Mouse (Mus musculus) MEL (cell line): Measurements from ENCODE around the gene Rprd2. TPM values are rescaled to one million over a fixed set of nuclear protein-coding genes. Genes with fewer than 3 reads are reported as not detected.

Experiments used
- DNase-seq: peaks from one replicate; pipeline ENCODE4 v3.0.0; 2011; ENCODE audit warnings: low read depth, low spot score
- H3K27ac ChIP-seq: 2 replicates; pipeline ENCODE4 v1.5.1; 2012; ENCODE audit warnings: low read depth, mild to moderate bottlenecking, control low read depth, low read length, moderate library complexity; ENCODE audit not compliant: control insufficient read depth
- H3K27me3 ChIP-seq, 2 experiments: fragments of 150-350 bp in 1 of 2; sonication (generic) in 1 of 2; 2 replicates each; pipeline ENCODE4 v1.6.1; 2012; ENCODE audit warnings: low read length in 2 of 2, mild to moderate bottlenecking in 2 of 2, improper control_type of control experiment in 1 of 2, moderate library complexity in 1 of 2; ENCODE audit not compliant: insufficient read depth in 2 of 2, control insufficient read depth in 1 of 2
- H3K36me3 ChIP-seq, 2 experiments: 2 replicates each; pipeline ENCODE4 v1.6.1; 2012 to 2014; ENCODE audit warnings: low read length in 2 of 2, improper control_type of control experiment in 1 of 2, inconsistent platforms in 1 of 2, mild to moderate bottlenecking in 1 of 2; ENCODE audit not compliant: insufficient read depth in 2 of 2, control insufficient read depth in 1 of 2
- H3K4me1 ChIP-seq, 2 experiments: fragments of 150-350 bp in 1 of 2; sonication (generic) in 1 of 2; 2 replicates each; pipeline ENCODE4 v1.6.1; 2012; ENCODE audit warnings: low read length in 2 of 2, improper control_type of control experiment in 1 of 2, mild to moderate bottlenecking in 1 of 2; ENCODE audit not compliant: insufficient read depth in 2 of 2, control insufficient read depth in 1 of 2
- H3K4me3 ChIP-seq, 2 experiments: fragments of 150-350 bp in 1 of 2; sonication (generic) in 1 of 2; 2 replicates each; pipeline ENCODE4 v1.5.1; 2012; ENCODE audit warnings: low read depth in 2 of 2, low read length in 2 of 2, mild to moderate bottlenecking in 2 of 2, moderate library complexity in 2 of 2, control low read depth in 1 of 2, improper control_type of control experiment in 1 of 2; ENCODE audit not compliant: control insufficient read depth in 1 of 2, insufficient read depth in 1 of 2
- H3K79me2 ChIP-seq: 2 replicates; pipeline ENCODE4 v1.6.1; 2012; ENCODE audit warnings: mild to moderate bottlenecking, low read length, moderate library complexity; ENCODE audit not compliant: control insufficient read depth, poor library complexity, insufficient read depth
- H3K9ac ChIP-seq: 2 replicates; pipeline ENCODE4 v1.6.1; 2012; ENCODE audit warnings: low read depth, mild to moderate bottlenecking, control low read depth, low read length, moderate library complexity; ENCODE audit not compliant: control insufficient read depth, poor library complexity, severe bottlenecking
- H3K9me3 ChIP-seq: fragments of 150-350 bp; sonication (generic); replicated peaks from 2 replicates; pipeline ENCODE4 v1.6.1; 2012; ENCODE audit warnings: mild to moderate bottlenecking, low read length, improper control_type of control experiment, moderate library complexity; ENCODE audit not compliant: insufficient read depth
- CHD2 ChIP-seq: IDR thresholded peaks from 2 replicates; pipeline ENCODE4 v1.6.1; 2011; ENCODE audit warnings: low read length, improper control_type of control experiment
- CTCF ChIP-seq, 3 experiments: IDR thresholded peaks in 2 of 3; conservative IDR thresholded peaks in 1 of 3; 2 replicates each; pipeline ENCODE4 v1.5.1; 2011 to 2012; ENCODE audit warnings: low read length in 3 of 3, low read depth in 2 of 3, mild to moderate bottlenecking in 2 of 3, improper control_type of control experiment in 1 of 3, inconsistent platforms in 1 of 3, mixed read lengths in 1 of 3, moderate library complexity in 1 of 3; ENCODE audit not compliant: control insufficient read depth in 1 of 3, insufficient read depth in 1 of 3, poor library complexity in 1 of 3, severe bottlenecking in 1 of 3
- E2F4 ChIP-seq: IDR thresholded peaks from 2 replicates; pipeline ENCODE4 v1.6.1; 2011; ENCODE audit warnings: low read depth, low read length, improper control_type of control experiment, borderline replicate concordance
- GABPA ChIP-seq: IDR thresholded peaks from 2 replicates; pipeline ENCODE4 v1.6.1; 2012; ENCODE audit warnings: low read depth, mild to moderate bottlenecking, inconsistent platforms, low read length, improper control_type of control experiment, moderate library complexity
- HCFC1 ChIP-seq: IDR thresholded peaks from 2 replicates; pipeline ENCODE4 v1.6.1; 2012; ENCODE audit warnings: low read depth, mild to moderate bottlenecking, inconsistent platforms, low read length, improper control_type of control experiment, moderate library complexity
- KAT2A ChIP-seq: conservative IDR thresholded peaks from 2 replicates; pipeline ENCODE4 v1.6.1; 2012; ENCODE audit warnings: low read depth, low read length, improper control_type of control experiment, inconsistent platforms
- MAFK ChIP-seq: IDR thresholded peaks from 2 replicates; pipeline ENCODE4 v1.6.1; 2011; ENCODE audit warnings: low read depth, mild to moderate bottlenecking, low read length, improper control_type of control experiment, borderline replicate concordance
- MAX ChIP-seq: IDR thresholded peaks from 2 replicates; pipeline ENCODE4 v1.6.1; 2011; ENCODE audit warnings: low read length, improper control_type of control experiment
- MAZ ChIP-seq: IDR thresholded peaks from 2 replicates; pipeline ENCODE4 v1.6.1; 2012; ENCODE audit warnings: low read depth, mild to moderate bottlenecking, inconsistent platforms, low read length, improper control_type of control experiment
- MEF2A ChIP-seq: IDR thresholded peaks from 2 replicates; pipeline ENCODE4 v1.6.1; 2014; ENCODE audit warnings: low read depth, mild to moderate bottlenecking, inconsistent platforms, low read length, improper control_type of control experiment; ENCODE audit not compliant: poor library complexity, insufficient replicate concordance, severe bottlenecking; ENCODE audit errors: extremely low read depth
- MXI1 ChIP-seq: IDR thresholded peaks from 2 replicates; pipeline ENCODE4 v1.6.1; 2011; ENCODE audit warnings: mild to moderate bottlenecking, low read depth, low read length, improper control_type of control experiment
- MYB ChIP-seq: IDR thresholded peaks from 2 replicates; pipeline ENCODE4 v1.6.1; 2011; ENCODE audit warnings: mild to moderate bottlenecking, low read depth, low read length, improper control_type of control experiment
- MYC ChIP-seq: IDR thresholded peaks from 2 replicates; pipeline ENCODE4 v1.6.1; 2011; ENCODE audit warnings: low read depth, mild to moderate bottlenecking, low read length, improper control_type of control experiment, moderate library complexity
- NELFE ChIP-seq: IDR thresholded peaks from 2 replicates; pipeline ENCODE4 v1.6.1; 2011; ENCODE audit warnings: low read depth, low read length, improper control_type of control experiment
- NRF1 ChIP-seq: IDR thresholded peaks from 2 replicates; pipeline ENCODE4 v1.6.1; 2014; ENCODE audit warnings: low read depth, mild to moderate bottlenecking, inconsistent platforms, low read length, improper control_type of control experiment, moderate library complexity; ENCODE audit not compliant: poor library complexity, insufficient read depth, severe bottlenecking
- POLR2A ChIP-seq, 2 experiments: IDR thresholded peaks; 2 replicates each; pipeline ENCODE4 v1.6.1; 2011 to 2012; ENCODE audit warnings: low read length in 2 of 2, mild to moderate bottlenecking in 2 of 2, control low read depth in 1 of 2, improper control_type of control experiment in 1 of 2, low read depth in 1 of 2, moderate library complexity in 1 of 2; ENCODE audit not compliant: control insufficient read depth in 1 of 2, insufficient read depth in 1 of 2, poor library complexity in 1 of 2
- POLR2AphosphoS2 ChIP-seq: IDR thresholded peaks from 2 replicates; pipeline ENCODE4 v1.6.1; 2011; ENCODE audit warnings: low read length, improper control_type of control experiment
- POLR2AphosphoS5 ChIP-seq: IDR thresholded peaks from 2 replicates; pipeline ENCODE4 v1.6.1; 2012; ENCODE audit warnings: low read depth, borderline replicate concordance, mild to moderate bottlenecking, inconsistent platforms, low read length, moderate library complexity, mixed read lengths
- RCOR1 ChIP-seq: IDR thresholded peaks from 2 replicates; pipeline ENCODE4 v1.6.1; 2012; ENCODE audit warnings: low read depth, mild to moderate bottlenecking, inconsistent platforms, low read length, improper control_type of control experiment
- SMC3 ChIP-seq: IDR thresholded peaks from 2 replicates; pipeline ENCODE4 v1.6.1; 2011; ENCODE audit warnings: low read depth, low read length, improper control_type of control experiment
- TAL1 ChIP-seq: IDR thresholded peaks from 2 replicates; pipeline ENCODE4 v1.6.1; 2012; ENCODE audit warnings: mild to moderate bottlenecking, inconsistent platforms, low read length, moderate library complexity, mixed read lengths
- TCF12 ChIP-seq: IDR thresholded peaks from 2 replicates; pipeline ENCODE4 v1.6.1; 2014; ENCODE audit warnings: low read depth, mild to moderate bottlenecking, inconsistent platforms, low read length, improper control_type of control experiment, moderate library complexity
- USF1 ChIP-seq: IDR thresholded peaks from 2 replicates; pipeline ENCODE4 v1.6.1; 2014; ENCODE audit warnings: low read depth, mild to moderate bottlenecking, inconsistent platforms, low read length, improper control_type of control experiment, moderate library complexity
- ZNF384 ChIP-seq: IDR thresholded peaks from 2 replicates; pipeline ENCODE4 v1.6.1; 2012; ENCODE audit warnings: low read depth, mild to moderate bottlenecking, inconsistent platforms, low read length, improper control_type of control experiment
- polyA plus RNA-seq, 2 experiments: library from polyadenylated mRNA; stranded (reverse) in 1 of 2; unstranded in 1 of 2; fragments of >175 nt in 1 of 2; fragments of >200 nt in 1 of 2; gene quantifications; 2 replicates each; pipeline versions ENCODE4 v1.2.1 to v1.2.4; 2012; ENCODE audit warnings: low replicate concordance in 2 of 2, low read depth in 1 of 2; ENCODE audit not compliant: insufficient read length in 2 of 2, insufficient read depth in 1 of 2, missing spikeins in 1 of 2
- total RNA-seq: library from RNA; depleted of rRNA; stranded (reverse); fragments of 300-350 nt; gene quantifications from 2 replicates; pipeline ENCODE4 v1.2.3, GENCODE M21; 2012

The Rprd2 gene
- total and polyA plus RNA-seq, 3 experiments: 16.3 to 42.0 (median 31.9) TPM

- no peaks in the 10 kb centered on the region for H3K79me2 ChIP-seq
- H3K27ac ChIP-seq: no peak overlapping the region
- no peak for TF ChIP-seq MXI1
- no peak for TF ChIP-seq MYC
- no peak for TF ChIP-seq CTCF (IDR thresholded peaks at IDR 0.05 in 2 of 3, conservative IDR thresholded peaks at IDR 0.05 in 1 of 3; ENCODE audit: control insufficient read depth in 1 of 3, insufficient read depth in 1 of 3, low read depth in 2 of 3, low read length in 3 of 3, poor library complexity in 1 of 3, severe bottlenecking in 1 of 3)
- TF ChIP-seq HCFC1: no peak
- no peak for TF ChIP-seq MAX
- TF ChIP-seq GABPA: no peak
- no peak for TF ChIP-seq ZNF384
- TF ChIP-seq KAT2A: no peak
- no peak for TF ChIP-seq MYB
- TF ChIP-seq POLR2AphosphoS5: no peak
- TF ChIP-seq NELFE: no peak
- TF ChIP-seq SMC3: no peak
- H3K4me3 ChIP-seq: no peak overlapping the region
- no peaks in the 10 kb centered on the region for H3K9me3 ChIP-seq
- H3K4me1 ChIP-seq: no peaks in the 10 kb centered on the region
- DNase-seq: no peak
- no peak overlapping the region for H3K9ac ChIP-seq
- H3K36me3 ChIP-seq: peaks cover 0 to 8% of the 10 kb centered on the region in 2 experiments; a peak in 2 of 4 replicates
- no peaks in the 10 kb centered on the region for H3K27me3 ChIP-seq
These were observed 54.9 kb downstream of the Rprd2 start for GRCm38 (mm10) chr3:95763811-95764210.

DNA sequence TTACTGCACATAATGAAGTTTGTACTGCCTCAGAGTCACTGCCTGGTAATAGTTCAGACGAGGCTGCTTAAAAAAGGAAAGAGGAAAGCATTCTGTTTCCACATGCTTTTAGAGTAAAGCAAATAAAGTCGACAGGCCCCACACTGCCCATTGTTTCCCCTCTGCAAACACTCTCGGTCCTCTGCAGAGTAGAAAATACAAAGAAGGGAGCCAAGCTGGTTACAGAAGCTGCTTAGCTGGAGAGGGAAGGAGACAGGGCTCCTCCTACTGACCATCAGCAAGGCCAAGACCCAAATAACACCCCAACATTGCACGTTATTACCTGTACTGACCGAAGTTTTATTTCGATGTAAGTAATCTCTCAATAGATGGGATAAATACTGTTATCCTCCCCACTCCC, 55.7 kb downstream of the Rprd2 start:
- Histone ChIP-seq H3K9ac (no peak overlapping the region), H3K27ac (no peak overlapping the region), H3K4me3 (no peak overlapping the region), H3K4me1 (no peaks in the 10 kb centered on the region), H3K9me3 (no peaks in the 10 kb centered on the region), H3K36me3 (peaks cover 0 to 5% of the 10 kb centered on the region in 2 experiments; a peak in 2 of 4 replicates), H3K27me3 (no peaks in the 10 kb centered on the region), H3K79me2 (no peaks in the 10 kb centered on the region)
- no peak for DNase-seq
- no peak for TF ChIP-seq CHD2
- TF ChIP-seq USF1: no peak
- no peak for TF ChIP-seq NELFE
- no peak for TF ChIP-seq POLR2A (IDR thresholded peaks at IDR 0.05; ENCODE audit: control insufficient read depth in 1 of 2, insufficient read depth in 1 of 2, low read depth in 1 of 2, low read length in 2 of 2, poor library complexity in 1 of 2)
- TF ChIP-seq MEF2A: no peak
- TF ChIP-seq NRF1: no peak
- no peak for TF ChIP-seq MAFK
- TF ChIP-seq MAZ: no peak
- TF ChIP-seq GABPA: no peak
- TF ChIP-seq TAL1: no peak
- no peak for TF ChIP-seq MXI1
- no peak for TF ChIP-seq KAT2A
- TF ChIP-seq MYB: no peak
- TF ChIP-seq POLR2AphosphoS2: no peak
- TF ChIP-seq TCF12: no peak
- TF ChIP-seq RCOR1: no peak
- TF ChIP-seq E2F4: no peak
- no peak for TF ChIP-seq MAX
